Mouse (Mus musculus): ENCODE data around the gene Syngr1.

DNA sequence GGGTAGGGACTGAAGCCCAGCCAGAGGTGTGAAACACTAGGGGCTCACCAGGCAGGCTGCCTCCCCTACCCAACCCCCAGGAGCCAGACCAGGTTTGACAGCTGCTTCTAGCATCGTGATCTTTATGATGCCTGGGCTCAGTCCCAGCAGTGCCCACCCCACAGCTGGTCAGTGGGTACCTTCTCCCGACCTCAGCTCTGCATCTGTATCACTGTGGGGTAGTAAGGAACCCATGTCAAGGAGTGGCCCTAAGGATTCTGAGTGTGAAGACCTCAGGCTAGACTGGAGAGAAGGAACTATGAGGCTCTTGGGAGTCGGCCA is 15.8 kb upstream of the Syngr1 start:
- no peak for TF ChIP-seq CTCF (IDR thresholded peaks at IDR 0.05; ENCODE audit: low read depth, low read length)
- TF ChIP-seq POLR2A (IDR thresholded peaks at IDR 0.05; ENCODE audit: borderline replicate concordance, low read depth, low read length): no peak

All from bone marrow macrophage, adult 2 months (primary cell).